Mouse (Mus musculus): ENCODE data around the gene Rpl9. TPM values are rescaled to one million over a fixed set of nuclear protein-coding genes. Genes with fewer than 3 reads are reported as not detected.

The Rpl9 gene
- polyA plus RNA-seq, 1 experiment from 2014 or later: 1,248 TPM

DNA sequence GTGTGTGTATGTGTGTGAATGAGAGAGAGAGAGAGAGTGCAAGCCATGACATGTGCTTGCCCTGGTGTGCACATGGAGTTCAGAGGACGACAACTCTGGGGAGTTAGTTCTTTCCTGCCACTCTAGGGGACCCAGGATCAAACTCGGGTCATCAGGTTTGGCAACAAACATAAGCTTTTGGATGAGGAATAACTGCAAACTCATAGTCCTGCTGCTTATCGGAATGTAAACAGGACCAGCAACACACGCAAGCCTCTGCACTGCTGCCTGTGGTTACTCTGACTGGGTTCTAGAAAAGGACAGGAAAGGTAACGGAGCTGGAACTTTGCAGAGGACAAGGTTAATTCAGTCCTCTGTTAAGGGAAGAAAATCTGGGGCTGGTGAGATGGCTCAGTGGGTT is 34.0 kb upstream of the Rpl9 start:
- H3K9me3 ChIP-seq (ENCODE audit: control insufficient read depth, low read length): no peaks in the 10 kb centered on the region
- 82% methylated on average over 5 of the region's 5 CpGs for WGBS
- peaks cover 11% of the 10 kb centered on the region for H3K36me3 ChIP-seq (ENCODE audit: control insufficient read depth, insufficient read depth, low read length)
- no peak overlapping the region for H3K9ac ChIP-seq (ENCODE audit: low read depth, low read length)
- no peak overlapping the region for H3K4me3 ChIP-seq (ENCODE audit: low read depth, low read length)
- H3K4me2 ChIP-seq: no peak overlapping the region
- H3K27ac ChIP-seq (ENCODE audit: low read depth, low read length): no peak overlapping the region
- H3K27me3 ChIP-seq (replicated peaks; ENCODE audit: control insufficient read depth, insufficient read depth, low read length): no peaks in the 10 kb centered on the region
- peaks cover 3% of the 10 kb centered on the region; the same call in 1 of the 2 replicates for H3K4me1 ChIP-seq (replicated peaks; ENCODE audit: control insufficient read depth, insufficient read depth, low read length)
- ATAC-seq (replicated peaks; ENCODE audit: low FRiP score) (no peak), DNase-seq (ENCODE audit: low spot score) (no peak)

GRCm38 (mm10) chr5:65424215-65424614 is 33.0 kb upstream of the Rpl9 start:
- no peak overlapping the region for H3K27ac ChIP-seq (ENCODE audit: low read depth, low read length)
- ATAC-seq (replicated peaks; ENCODE audit: low FRiP score) (peak; percentile 47), DNase-seq (ENCODE audit: low spot score) (no peak)
- H3K4me1 ChIP-seq (replicated peaks; ENCODE audit: control insufficient read depth, insufficient read depth, low read length): peaks cover 3% of the 10 kb centered on the region; the same call in 1 of the 2 replicates
- H3K9ac ChIP-seq (ENCODE audit: low read depth, low read length): no peak overlapping the region
- H3K9me3 ChIP-seq (ENCODE audit: control insufficient read depth, low read length): no peaks in the 10 kb centered on the region
- no peak overlapping the region for H3K4me3 ChIP-seq (ENCODE audit: low read depth, low read length)
- peaks cover 11% of the 10 kb centered on the region for H3K36me3 ChIP-seq (ENCODE audit: control insufficient read depth, insufficient read depth, low read length)
- 67% methylated on average over 6 of the region's 6 CpGs for WGBS
- H3K4me2 ChIP-seq: no peak overlapping the region
- no peaks in the 10 kb centered on the region for H3K27me3 ChIP-seq (replicated peaks; ENCODE audit: control insufficient read depth, insufficient read depth, low read length)

- WGBS: 90% methylated on average over 8 of the region's 8 CpGs
- Histone ChIP-seq H3K36me3 (ENCODE audit: control insufficient read depth, insufficient read depth, low read length) (peaks cover 11% of the 10 kb centered on the region), H3K4me2 (no peak overlapping the region), H3K27ac (ENCODE audit: low read depth, low read length) (no peak overlapping the region), H3K4me1 (replicated peaks; ENCODE audit: control insufficient read depth, insufficient read depth, low read length) (peaks cover 3% of the 10 kb centered on the region; the same call in 1 of the 2 replicates), H3K4me3 (ENCODE audit: low read depth, low read length) (no peak overlapping the region), H3K9ac (ENCODE audit: low read depth, low read length) (no peak overlapping the region), H3K27me3 (replicated peaks; ENCODE audit: control insufficient read depth, insufficient read depth, low read length) (no peaks in the 10 kb centered on the region), H3K9me3 (ENCODE audit: control insufficient read depth, low read length) (no peaks in the 10 kb centered on the region)
- no peak for DNase-seq (ENCODE audit: low spot score)
- ATAC-seq (replicated peaks; ENCODE audit: low FRiP score): no peak
Measured at GRCm38 (mm10) chr5:65422803-65423202, 31.6 kb upstream of the Rpl9 start.

- WGBS: 53% methylated on average over 6 of the region's 6 CpGs
- ATAC-seq (replicated peaks; ENCODE audit: low FRiP score) (0 out of 2 replicates have a peak, but pooled peaks have one; percentile 29), DNase-seq (ENCODE audit: low spot score) (no peak)
- Histone ChIP-seq H3K9ac (ENCODE audit: low read depth, low read length) (no peak overlapping the region), H3K4me1 (replicated peaks; ENCODE audit: control insufficient read depth, insufficient read depth, low read length) (peaks cover 12% of the 10 kb centered on the region), H3K9me3 (ENCODE audit: control insufficient read depth, low read length) (no peaks in the 10 kb centered on the region), H3K4me2 (no peak overlapping the region), H3K36me3 (ENCODE audit: control insufficient read depth, insufficient read depth, low read length) (peaks cover 12% of the 10 kb centered on the region), H3K27ac (ENCODE audit: low read depth, low read length) (no peak overlapping the region), H3K4me3 (ENCODE audit: low read depth, low read length) (no peak overlapping the region), H3K27me3 (replicated peaks; ENCODE audit: control insufficient read depth, insufficient read depth, low read length) (no peaks in the 10 kb centered on the region)
Measured at GRCm38 (mm10) chr5:65420822-65421221, 29.6 kb upstream of the Rpl9 start.

GRCm38 (mm10) chr5:65419136-65419535 is 27.9 kb upstream of the Rpl9 start:
- H3K36me3 ChIP-seq (ENCODE audit: control insufficient read depth, insufficient read depth, low read length): peaks cover 10% of the 10 kb centered on the region
- 84% methylated on average over 10 of the region's 10 CpGs for WGBS

GRCm38 (mm10) chr5:65415653-65416458 is 24.6 kb upstream of the Rpl9 start:
- Histone ChIP-seq H3K4me2 (peak overlapping the region; percentile 68), H3K4me1 (replicated peaks; ENCODE audit: control insufficient read depth, insufficient read depth, low read length) (peaks cover 20% of the 10 kb centered on the region), H3K9ac (ENCODE audit: low read depth, low read length) (peak overlapping the region; percentile 66), H3K4me3 (ENCODE audit: low read depth, low read length) (peak overlapping the region; percentile 11; the same call in 1 of the 2 replicates), H3K27me3 (replicated peaks; ENCODE audit: control insufficient read depth, insufficient read depth, low read length) (no peaks in the 10 kb centered on the region), H3K9me3 (ENCODE audit: control insufficient read depth, low read length) (no peaks in the 10 kb centered on the region), H3K27ac (ENCODE audit: low read depth, low read length) (peak overlapping the region; percentile 90), H3K36me3 (ENCODE audit: control insufficient read depth, insufficient read depth, low read length) (peaks cover 5% of the 10 kb centered on the region; the same call in 1 of the 2 replicates)
- DNase-seq (ENCODE audit: low spot score) (peak; percentile 77), ATAC-seq (replicated peaks; ENCODE audit: low FRiP score) (peak; percentile 96)
- WGBS: 25% methylated on average over 26 of the region's 26 CpGs

More at GRCm38 (mm10) chr5:65419136-65419535, 27.9 kb upstream of the Rpl9 start:
- no peak overlapping the region for H3K9ac ChIP-seq (ENCODE audit: low read depth, low read length)
- ATAC-seq (replicated peaks; ENCODE audit: low FRiP score): no peak
- H3K9me3 ChIP-seq (ENCODE audit: control insufficient read depth, low read length): no peaks in the 10 kb centered on the region
- H3K4me2 ChIP-seq: no peak overlapping the region
- no peak overlapping the region for H3K4me3 ChIP-seq (ENCODE audit: low read depth, low read length)
- no peak for DNase-seq (ENCODE audit: low spot score)
- H3K4me1 ChIP-seq (replicated peaks; ENCODE audit: control insufficient read depth, insufficient read depth, low read length): peaks cover 22% of the 10 kb centered on the region
- no peak overlapping the region for H3K27ac ChIP-seq (ENCODE audit: low read depth, low read length)
- H3K27me3 ChIP-seq (replicated peaks; ENCODE audit: control insufficient read depth, insufficient read depth, low read length): no peaks in the 10 kb centered on the region

- Histone ChIP-seq H3K4me2 (no peak overlapping the region), H3K36me3 (ENCODE audit: control insufficient read depth, insufficient read depth, low read length) (peaks cover 10% of the 10 kb centered on the region), H3K9ac (ENCODE audit: low read depth, low read length) (no peak overlapping the region), H3K9me3 (ENCODE audit: control insufficient read depth, low read length) (no peaks in the 10 kb centered on the region), H3K4me1 (replicated peaks; ENCODE audit: control insufficient read depth, insufficient read depth, low read length) (no peaks in the 10 kb centered on the region), H3K4me3 (ENCODE audit: low read depth, low read length) (no peak overlapping the region), H3K27ac (ENCODE audit: low read depth, low read length) (no peak overlapping the region), H3K27me3 (replicated peaks; ENCODE audit: control insufficient read depth, insufficient read depth, low read length) (no peaks in the 10 kb centered on the region)
- 73% methylated on average over 12 of the region's 12 CpGs for WGBS
- ATAC-seq (replicated peaks; ENCODE audit: low FRiP score) (no peak), DNase-seq (ENCODE audit: low spot score) (no peak)
Measured at GRCm38 (mm10) chr5:65407989-65408388, 16.7 kb upstream of the Rpl9 start.

GRCm38 (mm10) chr5:65401251-65401994 is 10.2 kb upstream of the Rpl9 start:
- no peaks in the 10 kb centered on the region for H3K27me3 ChIP-seq (replicated peaks; ENCODE audit: control insufficient read depth, insufficient read depth, low read length)
- H3K4me3 ChIP-seq (ENCODE audit: low read depth, low read length): no peak overlapping the region
- H3K27ac ChIP-seq (ENCODE audit: low read depth, low read length): no peak overlapping the region
- H3K9me3 ChIP-seq (ENCODE audit: control insufficient read depth, low read length): no peaks in the 10 kb centered on the region
- H3K36me3 ChIP-seq (ENCODE audit: control insufficient read depth, insufficient read depth, low read length): peaks cover 21% of the 10 kb centered on the region
- no peak overlapping the region for H3K9ac ChIP-seq (ENCODE audit: low read depth, low read length)
- H3K4me1 ChIP-seq (replicated peaks; ENCODE audit: control insufficient read depth, insufficient read depth, low read length): no peaks in the 10 kb centered on the region
- ATAC-seq (replicated peaks; ENCODE audit: low FRiP score): peak; percentile 74; the same call in 1 of the 2 replicates
- WGBS: 31% methylated on average over 2 of the region's 2 CpGs
- peak; percentile 66 for DNase-seq (ENCODE audit: low spot score)
- no peak overlapping the region for H3K4me2 ChIP-seq
